Mouse (Mus musculus) myocyte (in vitro differentiated cells): ENCODE data around the gene Nat8f2.

Experiments
- MYOG ChIP-seq, 3 experiments: IDR thresholded peaks; one replicate each; pipeline ENCODE4 v1.6.1; 2011; ENCODE audit warnings: control low read depth in 2 of 3, low read depth in 2 of 3, mild to moderate bottlenecking in 2 of 3; ENCODE audit not compliant: insufficient read length in 2 of 3, control insufficient read depth in 1 of 3, insufficient read depth in 1 of 3
- POLR2A ChIP-seq: IDR thresholded peaks from one replicate; pipeline ENCODE4 v1.6.1; 2011; ENCODE audit warnings: low read depth, mild to moderate bottlenecking, control low read depth, moderate library complexity; ENCODE audit not compliant: insufficient read length
- POLR2AphosphoS2 ChIP-seq: IDR thresholded peaks from one replicate; pipeline ENCODE4 v1.6.1; 2011; ENCODE audit warnings: low read depth, control low read depth; ENCODE audit not compliant: insufficient read length
- REST ChIP-seq: IDR thresholded peaks from one replicate; pipeline ENCODE4 v1.6.1; 2011; ENCODE audit warnings: mild to moderate bottlenecking, control low read depth, moderate library complexity; ENCODE audit not compliant: insufficient read depth, insufficient read length
- TCF12 ChIP-seq: IDR thresholded peaks from one replicate; pipeline ENCODE4 v1.6.1; 2011; ENCODE audit warnings: mild to moderate bottlenecking, control low read depth; ENCODE audit not compliant: poor library complexity, insufficient read depth, severe bottlenecking
- USF1 ChIP-seq: IDR thresholded peaks from one replicate; pipeline ENCODE4 v1.6.1; 2011; ENCODE audit warnings: low read depth, mild to moderate bottlenecking, control low read depth, moderate library complexity

- TF ChIP-seq USF1 = no peak
- TF ChIP-seq POLR2A = no peak
- TF ChIP-seq REST = no peak
- no peak for TF ChIP-seq POLR2AphosphoS2
- no peak for TF ChIP-seq TCF12
- TF ChIP-seq MYOG (IDR thresholded peaks at IDR 0.05; ENCODE audit: control insufficient read depth in 1 of 3, insufficient read depth in 1 of 3, insufficient read length in 2 of 3, low read depth in 2 of 3) = no peak
Observed at GRCm38 (mm10) chr6:85884311-85884710, 15.4 kb upstream of the Nat8f2 start.
